Comparison of ENCODE assay signal across 28 mouse cellular contexts in genomic region chr1:160238852-160239443, GRCm38 (mm10).
"Had no signal": no experiment of that assay in that cellular context is flagged by ENCODE, and none has a peak within 500 bp of the region (broad histone marks: within the 10 kb centered on the region; RNA-seq: fewer than 3 reads in every experiment).

No protein-coding gene starts in this region.

- H3K36me3 ChIP-seq: embryonic facial prominence, embryonic 10.5 days; embryonic facial prominence, embryonic 12.5 days; embryonic facial prominence, embryonic 13.5 days; embryonic facial prominence, embryonic 15.5 days; forebrain, embryonic 10.5 days; forebrain, embryonic 12.5 days had no signal

- DNase-seq: cerebellum, adult 8-10 months; cerebellum, adult 9-10 months; cerebellum, adult 9-11 months; cerebellum, postnatal 10 days; cerebellum, postnatal 14 days; cerebellum, postnatal 25 days; cerebellum, postnatal 36 days; embryo, embryonic 11 days; forebrain, postnatal 0 days; gastrocnemius, adult 2 months; gastrocnemius, postnatal 10 days; gastrocnemius, postnatal 14 days; gastrocnemius, postnatal 25 days; gastrocnemius, postnatal 36 days; heart, adult 11 months; heart, adult 18-20 months; heart, adult 2 months had no signal

- H3K27me3 ChIP-seq: embryonic facial prominence, embryonic 12.5 days; embryonic facial prominence, embryonic 13.5 days; embryonic facial prominence, embryonic 15.5 days; forebrain, embryonic 12.5 days; forebrain, embryonic 13.5 days; forebrain, embryonic 15.5 days had no signal

- ATAC-seq: forebrain, embryonic 13.5 days; forebrain, embryonic 14.5 days; forebrain, embryonic 15.5 days; forebrain, embryonic 16.5 days; forebrain, postnatal 0 days had no signal

- H3K4me1 ChIP-seq: embryonic facial prominence, embryonic 10.5 days; embryonic facial prominence, embryonic 12.5 days; forebrain, embryonic 10.5 days; forebrain, embryonic 12.5 days; forebrain, embryonic 15.5 days had no signal

- H3K27ac ChIP-seq: embryonic facial prominence, embryonic 10.5 days; embryonic facial prominence, embryonic 12.5 days; embryonic facial prominence, embryonic 13.5 days; embryonic facial prominence, embryonic 15.5 days; forebrain, embryonic 10.5 days; forebrain, embryonic 12.5 days; forebrain, embryonic 13.5 days; forebrain, embryonic 15.5 days; gastrocnemius, adult 2 months; heart, adult 2 months had no signal

- H3K4me3 ChIP-seq: embryonic facial prominence, embryonic 10.5 days; embryonic facial prominence, embryonic 12.5 days; embryonic facial prominence, embryonic 13.5 days; embryonic facial prominence, embryonic 15.5 days; erythroblast, embryonic 14.5 days; forebrain, embryonic 10.5 days; forebrain, embryonic 12.5 days; forebrain, embryonic 13.5 days; forebrain, embryonic 15.5 days; gastrocnemius, adult 2 months; heart, adult 2 months had no signal

- H3K9me3 ChIP-seq: embryonic facial prominence, embryonic 10.5 days; embryonic facial prominence, embryonic 12.5 days; embryonic facial prominence, embryonic 13.5 days; embryonic facial prominence, embryonic 15.5 days; forebrain, embryonic 10.5 days; forebrain, embryonic 12.5 days; forebrain, embryonic 13.5 days; forebrain, embryonic 15.5 days had no signal

- H3K4me2 ChIP-seq: embryonic facial prominence, embryonic 12.5 days; embryonic facial prominence, embryonic 13.5 days; embryonic facial prominence, embryonic 15.5 days; forebrain, embryonic 12.5 days; forebrain, embryonic 13.5 days; forebrain, embryonic 15.5 days had no signal

- H3K9ac ChIP-seq: embryonic facial prominence, embryonic 12.5 days; embryonic facial prominence, embryonic 13.5 days; embryonic facial prominence, embryonic 15.5 days; forebrain, embryonic 12.5 days; forebrain, embryonic 13.5 days; forebrain, embryonic 15.5 days; forebrain, postnatal 0 days had no signal
